Mouse (Mus musculus): ENCODE measurements around the gene Zscan5b.

GRCm38 (mm10) chr7:6285366-6285765 lies 63.3 kb downstream of the Zscan5b start:
- TF ChIP-seq CTCF (IDR thresholded peaks at IDR 0.05) (no peak), POLR2A (IDR thresholded peaks at IDR 0.05; ENCODE audit: insufficient read depth, low read depth, low read length) (no peak)
